Mouse (Mus musculus) embryonic stem cell, embryonic (primary cell): Measurements from ENCODE around the gene Aptx.

ENCODE experiments used
- CTCF ChIA-PET, 4 experiments: fragments of 300-600 bp in 2 of 4; fragments of 350-600 bp in 2 of 4; sonication (Branson Sonifier 250); formaldehyde crosslinking; loops; one replicate each; lab custom pipeline; 2022; ENCODE audit warnings: inconsistent platforms in 2 of 4; lab: Charles Lee
- POLR2A ChIA-PET, 4 experiments: fragments of 300-600 bp in 2 of 4; fragments of 350-600 bp in 2 of 4; sonication (Branson Sonifier 250); formaldehyde crosslinking; loops; one replicate each; lab custom pipeline; 2022; ENCODE audit warnings: antibody characterized with exemption in 4 of 4, inconsistent platforms in 1 of 4; lab: Charles Lee

Aptx gene

DNA sequence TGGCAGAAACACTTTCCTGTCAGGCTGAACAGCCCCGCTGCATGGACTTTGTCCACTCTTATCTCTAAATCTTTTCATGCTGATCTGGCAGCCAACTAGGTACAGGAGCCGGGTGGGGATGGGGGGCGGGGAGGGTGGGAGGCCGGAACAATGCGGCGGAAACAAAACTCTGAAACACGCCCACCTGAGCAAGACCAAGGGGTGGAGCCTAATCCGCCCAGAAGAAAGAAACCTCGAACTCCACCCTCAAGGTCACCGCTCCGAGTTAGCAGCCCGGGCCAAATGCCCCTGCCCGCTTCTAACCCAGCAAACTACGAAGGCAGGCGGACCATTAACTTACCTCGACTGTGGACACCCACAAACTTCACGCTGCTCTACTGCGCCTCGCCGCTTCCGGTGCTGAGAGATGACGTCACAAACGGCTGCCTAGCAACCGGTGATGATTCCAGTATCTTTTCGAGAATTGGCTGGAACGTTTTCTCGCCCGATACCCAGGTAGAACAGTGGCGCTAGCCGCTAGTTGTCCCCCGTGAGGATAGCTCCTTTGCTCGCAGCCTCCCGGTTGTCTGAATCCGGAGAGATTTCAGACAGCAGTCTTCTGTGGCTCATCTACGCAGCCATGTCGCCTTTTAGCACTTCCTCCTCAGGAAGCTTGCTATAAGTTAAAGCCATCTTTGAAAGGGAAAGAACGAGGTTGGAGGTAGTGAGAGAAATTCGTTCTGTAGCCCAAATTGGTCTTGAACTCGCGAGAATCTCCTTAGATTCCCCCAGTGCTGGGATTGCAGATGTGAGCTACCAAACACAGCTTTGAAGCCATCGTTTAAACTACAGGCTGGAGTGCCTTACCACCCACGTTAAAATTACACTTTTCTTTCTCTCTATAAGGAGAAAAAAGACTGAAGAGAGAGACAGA lies at the start of gene Aptx:
Gene Aptx, minus strand, starts transcription at position 398 of the 913 bp plus-strand sequence.
- ChIA-PET POLR2A (interaction anchor here (0.5 to 5.2 kb wide), 37 partner anchors 8 to 560 kb away, joined by 3 to 70 read pairs (median 4); partner anchors contain the start of genes Dnaja1 (in 3 of the 4), Aco1 (in 2 of the 4), Bag1 (in 2 of the 4) and Chmp5 (in 2 of the 4)), CTCF (interaction anchor here in 1 of 4 experiments (0.7 to 1.5 kb wide), 3 partner anchors 21 to 485 kb away, joined by 3 to 4 read pairs (median 4); no protein-coding TSS in a partner anchor)

DNA sequence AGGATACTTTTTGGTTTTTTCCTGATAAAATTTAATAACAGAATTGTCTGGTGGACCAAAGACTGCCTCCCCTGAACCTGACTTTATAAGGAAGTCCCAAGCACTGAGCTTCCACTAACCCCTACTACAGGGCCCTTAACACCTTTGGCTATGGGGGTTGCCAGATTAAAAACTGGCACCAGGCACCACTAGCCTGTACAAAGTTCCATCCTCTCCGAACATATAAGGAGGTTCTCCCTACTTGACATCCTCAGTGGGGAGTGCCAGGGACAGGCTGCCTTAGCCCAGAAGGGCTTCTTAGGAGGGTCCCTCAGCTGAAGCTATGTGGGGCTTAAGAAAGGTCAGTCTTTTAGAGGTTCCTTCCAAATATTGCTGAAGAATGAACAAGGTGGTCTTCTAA lies 32.4 kb upstream of the Aptx start:
- ChIA-PET CTCF (interaction anchor here in 1 of 4 experiments (0.8 kb wide), 1 partner anchor 10 kb away, joined by 5 read pairs; no protein-coding TSS in a partner anchor), POLR2A (interaction anchor here in 2 of 4 experiments (0.6 to 9.0 kb wide), 13 partner anchors 10 to 646 kb away, joined by 3 to 124 read pairs (median 5); partner anchors contain the start of genes Dnaja1 (in 2 of the 2) and Smu1 (in 1 of the 2))

DNA sequence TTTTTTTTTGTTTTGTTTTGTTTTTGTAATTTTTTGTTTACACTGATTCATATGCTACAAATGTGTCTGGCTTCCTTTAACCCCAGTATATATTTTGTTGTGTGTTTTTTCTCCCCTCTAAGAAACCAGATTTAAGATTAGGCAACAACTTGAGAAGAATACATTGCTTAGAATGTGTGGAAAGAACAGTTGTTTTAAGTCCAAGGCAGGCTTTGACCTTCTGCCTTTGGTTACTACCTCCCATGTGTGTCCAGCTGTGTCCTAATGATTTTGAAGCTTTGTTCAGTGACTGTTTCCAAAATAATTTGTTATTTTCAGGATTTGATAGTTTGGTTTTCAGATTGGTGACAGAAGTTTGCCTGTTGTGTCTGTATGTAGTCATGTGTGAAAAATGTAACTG lies 28.3 kb upstream of the Aptx start:
- POLR2A ChIA-PET: interaction anchor here in 2 of 4 experiments (0.7 to 4.4 kb wide), 8 partner anchors 8 to 463 kb away, joined by 3 to 28 read pairs (median 9); partner anchors contain the start of gene Dnaja1 (in 2 of the 2)
- CTCF ChIA-PET: interaction anchor here in 1 of 4 experiments (0.6 kb wide), 1 partner anchor 240 kb away, joined by 5 read pairs; no protein-coding TSS in a partner anchor

DNA sequence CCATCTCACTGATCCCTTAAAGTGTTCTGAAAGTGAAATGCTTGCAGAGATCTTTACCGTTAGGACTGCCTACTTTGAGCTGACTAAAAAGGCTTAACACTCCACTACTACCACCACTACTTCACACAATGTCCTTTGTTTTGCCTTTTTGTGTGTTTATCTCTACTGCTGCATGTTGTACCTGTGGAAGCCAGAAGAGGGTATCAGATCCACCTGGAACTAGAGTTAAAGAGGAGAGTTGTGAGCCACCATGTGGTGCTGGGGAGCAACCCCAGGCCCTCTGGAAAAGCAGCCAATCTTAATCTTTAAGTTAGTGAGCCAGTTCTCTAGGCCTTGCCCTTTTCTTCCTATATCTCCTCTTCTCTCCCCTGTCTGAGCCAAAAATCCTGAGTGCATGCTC lies 24.3 kb upstream of the Aptx start:
- CTCF ChIA-PET: interaction anchor here in 1 of 4 experiments (0.9 kb wide), 1 partner anchor 47 kb away, joined by 3 read pairs; no protein-coding TSS in a partner anchor
- POLR2A ChIA-PET: interaction anchor here in 3 of 4 experiments (0.6 to 7.8 kb wide), 15 partner anchors 9 to 525 kb away, joined by 3 to 124 read pairs (median 4); partner anchors contain the start of genes Aptx (in 1 of the 3), Bag1 (in 1 of the 3) and Chmp5 (in 1 of the 3)

GRCm38 (mm10) chr4:40725554-40725953 lies 22.6 kb upstream of the Aptx start:
- POLR2A ChIA-PET: interaction anchor here in 2 of 4 experiments (0.9 to 7.8 kb wide), 17 partner anchors 8 to 740 kb away, joined by 3 to 124 read pairs (median 6); partner anchors contain the start of genes Aptx (in 2 of the 2), Topors (in 2 of the 2), Bag1 (in 1 of the 2) and Chmp5 (in 1 of the 2)
- CTCF ChIA-PET: interaction anchor here in 1 of 4 experiments (0.7 kb wide), 1 partner anchor 227 kb away, joined by 3 read pairs; no protein-coding TSS in a partner anchor

DNA sequence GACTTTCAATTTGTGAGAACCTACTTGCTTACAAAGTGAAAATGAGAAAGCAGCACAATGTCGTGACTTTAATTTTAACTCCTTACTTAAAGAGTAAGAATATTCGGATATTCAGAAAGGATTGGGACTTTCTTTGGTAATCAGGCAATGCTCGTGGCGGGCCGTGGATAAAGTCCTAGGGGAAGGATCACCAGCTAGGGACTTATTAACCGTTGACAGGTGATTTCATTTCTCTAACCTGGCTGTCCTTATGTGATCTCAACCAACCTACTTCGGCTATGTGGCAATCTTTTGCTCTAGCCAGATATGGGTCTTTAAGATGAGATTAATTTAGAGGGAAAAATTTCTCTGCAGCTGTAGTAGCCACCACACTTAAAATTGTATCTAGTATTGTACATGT lies 22.1 kb upstream of the Aptx start:
- ChIA-PET POLR2A (interaction anchor here in 2 of 4 experiments (0.6 to 7.8 kb wide), 21 partner anchors 9 to 740 kb away, joined by 3 to 124 read pairs (median 4); partner anchors contain the start of genes Aptx (in 2 of the 2), Topors (in 2 of the 2), Aco1 (in 1 of the 2) and B4galt1 (in 1 of the 2)), CTCF (interaction anchor here in 1 of 4 experiments (0.6 kb wide), 1 partner anchor 154 kb away, joined by 3 read pairs; no protein-coding TSS in a partner anchor)

- ChIA-PET CTCF (interaction anchor here in 1 of 4 experiments (2.4 kb wide), 1 partner anchor 42 kb away, joined by 5 read pairs; no protein-coding TSS in a partner anchor), POLR2A (interaction anchor here (0.6 to 7.8 kb wide), 57 partner anchors 8 to 592 kb away, joined by 3 to 124 read pairs (median 4); partner anchors contain the start of genes Aptx (in 2 of the 4), B4galt1 (in 2 of the 4), Ddx58 (in 2 of the 4) and Smim27 (in 2 of the 4))
These were observed 19.9 kb upstream of the Aptx start for GRCm38 (mm10) chr4:40722687-40723460.

DNA sequence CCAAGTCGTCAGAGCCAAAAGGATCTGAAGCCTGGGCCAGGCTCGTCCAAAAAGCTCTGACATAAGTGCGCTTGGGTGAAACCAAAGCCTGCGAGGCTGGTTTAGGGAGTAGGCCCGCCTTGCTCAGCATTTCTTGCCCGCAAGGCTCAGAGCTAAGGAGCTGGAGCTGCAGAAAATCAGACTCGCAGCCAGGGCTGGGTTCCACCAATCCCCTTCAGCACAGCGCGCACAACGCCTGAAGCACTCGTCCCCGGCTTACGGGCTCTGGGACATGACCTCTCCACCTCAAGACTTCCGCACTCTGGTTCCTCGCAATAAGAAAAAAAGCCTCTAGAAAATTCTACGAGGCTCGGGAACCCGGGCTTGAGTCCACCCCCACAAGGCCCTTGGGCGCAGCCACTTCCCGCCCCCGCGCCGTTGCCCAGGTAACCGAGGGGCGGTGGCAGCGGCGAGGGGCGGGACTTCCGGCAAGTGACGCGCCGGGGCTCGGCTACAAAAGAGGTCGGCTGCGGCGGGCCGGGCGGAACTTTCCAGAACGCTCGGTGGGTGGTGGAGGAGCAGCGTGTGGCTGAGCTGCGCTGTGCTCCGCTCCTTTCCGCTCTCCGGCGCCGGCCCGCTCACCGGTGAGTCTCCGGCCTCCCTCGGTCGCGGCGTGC lies 19.1 kb upstream of the Aptx start, which contains the start of gene Dnaja1:
Gene Dnaja1, plus strand, starts transcription at position 140 of the 656 bp plus-strand sequence.
- ChIA-PET CTCF (interaction anchor here in 1 of 4 experiments (0.6 to 2.4 kb wide), 2 partner anchors 42 to 193 kb away, joined by 3 to 5 read pairs; no protein-coding TSS in a partner anchor), POLR2A (interaction anchor here (0.6 to 7.8 kb wide), 71 partner anchors 8 to 593 kb away, joined by 3 to 124 read pairs (median 4); partner anchors contain the start of genes Smim27 (in 4 of the 4), Topors (in 4 of the 4), Aptx (in 3 of the 4) and Aco1 (in 2 of the 4))

GRCm38 (mm10) chr4:40720910-40721309 lies 17.9 kb upstream of the Aptx start:
- ChIA-PET CTCF (interaction anchor here in 2 of 4 experiments (0.6 to 2.4 kb wide), 2 partner anchors 40 to 136 kb away, joined by 5 to 6 read pairs; no protein-coding TSS in a partner anchor), POLR2A (interaction anchor here (0.9 to 7.8 kb wide), 32 partner anchors 7 to 594 kb away, joined by 3 to 124 read pairs (median 8); partner anchors contain the start of genes Aptx (in 3 of the 4), Smim27 (in 3 of the 4), Topors (in 3 of the 4) and Aco1 (in 2 of the 4))

GRCm38 (mm10) chr4:40717141-40717540 lies 14.1 kb upstream of the Aptx start:
- ChIA-PET POLR2A (interaction anchor here in 3 of 4 experiments (0.7 to 2.3 kb wide), 9 partner anchors 8 to 448 kb away, joined by 3 to 12 read pairs (median 3); partner anchors contain the start of genes Aptx (in 2 of the 3), Smim27 (in 1 of the 3) and Topors (in 1 of the 3)), CTCF (no interaction called here)

DNA sequence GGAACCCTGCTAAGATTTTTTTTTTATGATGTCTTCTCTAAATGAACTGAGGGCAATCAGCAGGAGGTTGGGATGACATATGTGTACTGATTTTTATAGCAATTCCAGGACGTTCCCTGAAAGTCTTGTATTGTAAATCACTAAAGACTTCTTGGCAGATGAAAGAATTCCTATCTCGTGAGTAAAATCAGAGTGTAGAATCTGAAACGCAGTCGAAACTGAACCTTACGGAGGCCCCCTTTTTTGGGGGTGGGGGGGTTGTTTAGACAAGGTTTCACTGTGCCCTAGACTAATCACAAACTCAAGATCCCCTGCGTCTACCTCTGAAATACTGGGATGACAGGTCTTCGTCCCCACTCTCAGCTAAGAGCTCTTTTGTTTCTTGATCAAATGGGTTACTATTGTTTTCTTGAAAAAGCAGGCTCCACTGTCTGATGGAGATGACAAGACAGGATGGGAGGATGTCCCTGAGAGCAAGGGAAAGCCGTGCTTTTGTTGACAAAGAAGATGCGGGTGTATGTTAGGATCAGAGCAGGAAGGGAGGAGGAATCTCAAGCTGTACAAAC lies 799 bp upstream of the Aptx start:
- ChIA-PET CTCF (interaction anchor here in 1 of 4 experiments (0.7 to 1.5 kb wide), 3 partner anchors 22 to 486 kb away, joined by 3 to 4 read pairs (median 4); no protein-coding TSS in a partner anchor), POLR2A (interaction anchor here (0.5 to 5.2 kb wide), 36 partner anchors 7 to 561 kb away, joined by 3 to 70 read pairs (median 4); partner anchors contain the start of genes Dnaja1 (in 3 of the 4), Aco1 (in 2 of the 4), Bag1 (in 2 of the 4) and Chmp5 (in 2 of the 4))

GRCm38 (mm10) chr4:40701796-40702195 lies 1.2 kb downstream of the Aptx start:
- CTCF ChIA-PET: interaction anchor here in 1 of 4 experiments (0.6 kb wide), 1 partner anchor 458 kb away, joined by 3 read pairs; no protein-coding TSS in a partner anchor
- POLR2A ChIA-PET: interaction anchor here in 2 of 4 experiments (0.7 to 5.2 kb wide), 8 partner anchors 8 to 435 kb away, joined by 3 to 70 read pairs (median 4); partner anchors contain the start of genes Dnaja1 (in 2 of the 2), Topors (in 2 of the 2) and Smim27 (in 1 of the 2)

DNA sequence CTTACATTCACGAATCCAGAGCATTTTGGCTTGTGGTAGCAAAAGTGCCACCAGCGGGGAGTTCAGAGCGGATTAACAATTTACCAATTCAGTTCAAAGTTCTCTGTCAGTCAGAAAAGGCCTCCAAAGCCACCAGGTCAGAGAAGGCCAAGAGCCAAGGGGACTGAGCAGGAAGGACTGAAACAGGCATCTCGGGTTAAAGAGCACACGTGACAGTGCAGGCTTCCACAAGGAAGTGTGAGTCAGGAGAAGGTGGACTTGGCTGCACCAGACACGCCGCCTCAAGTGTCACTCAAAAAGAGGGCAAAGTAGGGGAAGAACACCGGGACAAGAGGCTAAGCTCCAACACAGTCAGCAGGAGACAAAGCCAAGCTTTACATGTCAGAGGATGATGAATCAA lies 2.8 kb downstream of the Aptx start:
- POLR2A ChIA-PET: interaction anchor here in 3 of 4 experiments (0.6 to 5.2 kb wide), 7 partner anchors 22 to 557 kb away, joined by 3 to 70 read pairs (median 4); partner anchors contain the start of genes Dnaja1 (in 2 of the 3), Aco1 (in 1 of the 3) and Ndufb6 (in 1 of the 3)
- CTCF ChIA-PET: interaction anchor here in 2 of 4 experiments (0.9 to 1.2 kb wide), 2 partner anchors 18 to 19 kb away, joined by 3 to 4 read pairs; no protein-coding TSS in a partner anchor

DNA sequence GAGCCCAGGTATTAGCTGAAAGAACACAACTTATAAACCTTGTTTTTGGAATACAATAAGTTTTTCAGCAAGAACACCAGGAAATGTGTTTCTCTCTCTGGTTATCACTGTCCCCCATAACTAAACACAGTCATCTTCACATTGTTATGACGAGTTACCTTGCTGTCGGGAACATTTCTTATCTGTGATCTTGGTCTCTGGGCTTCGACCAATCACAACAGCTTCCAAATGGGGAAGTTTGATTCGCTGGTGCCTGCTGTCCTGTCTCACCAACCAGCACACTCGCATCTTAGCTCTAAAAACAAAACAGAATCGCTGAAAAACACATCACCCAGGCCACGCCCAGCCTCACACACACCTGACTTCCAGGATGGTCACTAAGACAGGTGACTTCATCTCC lies 5.9 kb downstream of the Aptx start:
- ChIA-PET CTCF (interaction anchor here in 2 of 4 experiments (1.3 to 1.4 kb wide), 2 partner anchors 15 to 17 kb away, joined by 4 read pairs; no protein-coding TSS in a partner anchor), POLR2A (interaction anchor here in 2 of 4 experiments (0.9 to 2.3 kb wide), 3 partner anchors 20 to 418 kb away, joined by 4 to 6 read pairs (median 5); partner anchors contain the start of genes Dnaja1 (in 1 of the 2) and Ndufb6 (in 1 of the 2))
